Mouse (Mus musculus) heart, postnatal 10 days (tissue): ENCODE measurements around the gene Mllt10. TPM values are rescaled to one million over a fixed set of nuclear protein-coding genes. Genes with fewer than 3 reads are reported as not detected.

Source experiments
- DNase-seq, 2 experiments: peaks; one replicate each; pipeline ENCODE4 v3.0.0; 2021
- intact Hi-C: fragments of 180-260 bp; cut with DNase I; formaldehyde crosslinking; loops from one replicate; pipeline ENCODE4 v1.15.1; 2025
- total RNA-seq, 2 experiments: library from RNA; stranded (reverse); gene quantifications; 2 replicates each; pipeline ENCODE4 v1.2.3; 2021

Gene Mllt10
- total RNA-seq = 10 to 100 TPM; 40.6 to 43.1 TPM

- DNase-seq = peak; percentile 57 to 61
- intact Hi-C loops = loop anchor here (1.0 kb wide), 1 partner anchor 26 kb away; no protein-coding TSS in a partner anchor
Observed at GRCm38 (mm10) chr2:18055016-18055928, at the start of gene Mllt10. TSS of gene Mllt10 (plus strand) at chr2:18055237.

- no peak for DNase-seq
- intact Hi-C loops = no loop called here
Observed at GRCm38 (mm10) chr2:18011226-18011625, 43.8 kb upstream of the Mllt10 start.

- no peak for DNase-seq
- intact Hi-C loops = no loop called here
Observed at GRCm38 (mm10) chr2:18012866-18013265, 42.2 kb upstream of the Mllt10 start.

- intact Hi-C loops = no loop called here
- no peak for DNase-seq
Observed at GRCm38 (mm10) chr2:18015581-18015980, 39.5 kb upstream of the Mllt10 start.

DNA sequence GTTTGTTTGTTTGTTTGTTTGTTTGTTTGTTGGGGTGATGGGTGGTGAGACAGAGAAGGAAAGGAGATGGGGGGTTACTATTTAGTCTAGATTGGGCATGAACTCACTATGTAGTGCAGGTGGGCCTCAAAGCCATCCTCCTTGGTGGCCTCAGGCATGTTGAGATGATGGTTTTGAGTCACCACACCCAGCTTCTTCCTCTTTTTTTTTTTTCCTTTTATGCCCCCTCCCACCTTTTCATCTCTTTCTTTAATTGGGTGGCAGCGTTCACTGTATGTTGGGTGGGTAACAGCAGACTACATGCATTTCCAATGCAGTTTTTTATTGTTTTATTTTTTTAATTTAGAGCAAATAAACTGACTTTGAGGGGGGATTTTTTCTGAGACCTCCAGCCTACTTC lies 38.4 kb upstream of the Mllt10 start:
- intact Hi-C loops = no loop called here
- DNase-seq = no peak

DNA sequence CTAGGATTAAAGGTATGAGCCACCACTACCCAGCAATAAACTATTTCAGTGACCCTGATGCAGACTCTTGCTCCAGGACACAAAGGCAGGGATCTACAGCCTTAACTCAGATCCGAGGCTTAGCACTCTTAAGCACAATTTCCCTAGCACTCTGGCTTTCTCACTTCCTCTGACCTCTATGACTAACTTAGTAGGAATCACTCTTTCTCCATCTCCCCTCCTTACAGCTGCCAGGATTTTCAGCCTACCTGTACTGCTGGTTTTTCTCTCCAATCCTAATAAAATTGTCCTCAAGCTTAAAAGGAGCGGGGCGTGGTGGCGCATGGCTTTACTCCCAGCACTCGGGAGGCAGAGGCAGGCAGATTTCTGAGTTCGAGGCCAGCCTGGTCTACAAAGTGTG lies 37.7 kb upstream of the Mllt10 start:
- intact Hi-C loops = no loop called here
- DNase-seq = no peak

DNA sequence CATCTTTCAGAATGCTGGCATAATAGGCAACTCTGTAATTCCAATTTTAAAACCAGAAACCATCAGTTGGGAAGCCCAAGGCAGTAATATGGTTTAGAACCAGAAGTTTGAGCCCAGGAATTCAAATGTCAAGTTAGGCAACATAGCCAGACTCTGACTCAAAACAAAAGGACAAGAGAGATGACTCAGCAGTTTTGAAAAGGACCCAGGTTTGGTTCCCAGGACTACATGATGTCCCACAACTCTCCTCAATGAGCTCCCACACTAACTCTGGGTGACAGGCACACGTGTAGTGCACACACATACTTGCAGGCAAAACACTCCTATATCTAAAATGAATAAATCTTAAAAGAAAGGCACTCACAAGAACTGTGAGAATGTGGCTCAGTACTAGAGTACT lies 35.9 kb upstream of the Mllt10 start:
- intact Hi-C loops = no loop called here
- DNase-seq = no peak

DNA sequence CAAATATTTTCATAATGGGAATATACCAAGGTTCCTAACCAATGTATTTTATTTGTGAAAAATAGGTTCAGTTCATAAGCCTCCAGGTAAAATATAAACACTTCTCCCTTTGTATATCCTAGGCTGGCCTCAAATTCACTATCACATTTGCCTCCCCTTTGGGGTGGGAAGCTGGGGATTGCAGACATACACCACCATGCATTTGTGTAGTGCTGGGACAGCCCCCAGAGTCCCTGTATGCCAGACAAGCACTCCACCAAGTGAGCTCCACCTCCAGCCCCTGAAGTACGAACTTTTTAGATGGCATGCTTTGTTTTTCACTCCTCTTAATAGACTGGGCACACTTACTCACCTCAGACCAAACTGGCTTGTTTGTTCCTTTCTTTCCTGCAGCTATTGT lies 32.2 kb upstream of the Mllt10 start:
- no peak for DNase-seq
- intact Hi-C loops = loop anchor here (10.0 kb wide), 3 partner anchors 138 to 1352 kb away; partner anchors contain the start of gene Msrb2

DNA sequence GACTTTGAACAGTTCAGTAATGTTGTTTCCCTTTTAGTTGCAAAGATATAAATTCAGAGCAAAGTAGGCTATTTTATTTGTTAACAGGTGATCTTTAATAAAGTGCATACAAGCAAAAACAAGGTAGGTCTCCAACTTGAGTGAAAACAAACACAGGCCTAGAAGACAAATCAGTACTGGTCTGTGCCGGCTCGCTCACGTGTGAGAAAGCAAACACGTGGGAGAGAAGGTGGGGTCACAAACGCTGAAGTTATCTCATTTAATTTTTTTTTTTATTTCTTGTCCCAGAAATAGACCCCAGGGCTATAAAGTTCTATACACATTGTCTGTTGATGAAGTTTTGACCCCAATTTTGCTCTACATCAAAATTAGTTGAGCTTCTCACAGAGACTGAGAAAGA lies 29.9 kb upstream of the Mllt10 start:
- no peak for DNase-seq
- intact Hi-C loops = loop anchor here (5.0 to 10.0 kb wide), 9 partner anchors 83 to 1350 kb away; partner anchors contain the start of genes Dnajc1, Msrb2 and Spag6

- intact Hi-C loops = loop anchor here (1.0 to 10.0 kb wide), 12 partner anchors 83 to 1349 kb away; partner anchors contain the start of genes Dnajc1, Msrb2 and Spag6
- peak in 1 of 2 experiments; percentile 21 for DNase-seq
Observed at GRCm38 (mm10) chr2:18025781-18026115, 29.3 kb upstream of the Mllt10 start.

- intact Hi-C loops = loop anchor here (1.0 to 10.0 kb wide), 12 partner anchors 84 to 1348 kb away; partner anchors contain the start of genes Dnajc1, Msrb2 and Spag6
Observed at GRCm38 (mm10) chr2:18026116-18026947, 28.7 kb upstream of the Mllt10 start.

GRCm38 (mm10) chr2:18027448-18028139 lies 27.4 kb upstream of the Mllt10 start:
- intact Hi-C loops = loop anchor here (1.0 to 10.0 kb wide), 12 partner anchors 85 to 1347 kb away; partner anchors contain the start of genes Dnajc1, Msrb2 and Spag6
- peak; percentile 97 to 98 for DNase-seq

More at GRCm38 (mm10) chr2:18026116-18026947, 28.7 kb upstream of the Mllt10 start:
- peak; percentile 75 to 77 for DNase-seq

DNA sequence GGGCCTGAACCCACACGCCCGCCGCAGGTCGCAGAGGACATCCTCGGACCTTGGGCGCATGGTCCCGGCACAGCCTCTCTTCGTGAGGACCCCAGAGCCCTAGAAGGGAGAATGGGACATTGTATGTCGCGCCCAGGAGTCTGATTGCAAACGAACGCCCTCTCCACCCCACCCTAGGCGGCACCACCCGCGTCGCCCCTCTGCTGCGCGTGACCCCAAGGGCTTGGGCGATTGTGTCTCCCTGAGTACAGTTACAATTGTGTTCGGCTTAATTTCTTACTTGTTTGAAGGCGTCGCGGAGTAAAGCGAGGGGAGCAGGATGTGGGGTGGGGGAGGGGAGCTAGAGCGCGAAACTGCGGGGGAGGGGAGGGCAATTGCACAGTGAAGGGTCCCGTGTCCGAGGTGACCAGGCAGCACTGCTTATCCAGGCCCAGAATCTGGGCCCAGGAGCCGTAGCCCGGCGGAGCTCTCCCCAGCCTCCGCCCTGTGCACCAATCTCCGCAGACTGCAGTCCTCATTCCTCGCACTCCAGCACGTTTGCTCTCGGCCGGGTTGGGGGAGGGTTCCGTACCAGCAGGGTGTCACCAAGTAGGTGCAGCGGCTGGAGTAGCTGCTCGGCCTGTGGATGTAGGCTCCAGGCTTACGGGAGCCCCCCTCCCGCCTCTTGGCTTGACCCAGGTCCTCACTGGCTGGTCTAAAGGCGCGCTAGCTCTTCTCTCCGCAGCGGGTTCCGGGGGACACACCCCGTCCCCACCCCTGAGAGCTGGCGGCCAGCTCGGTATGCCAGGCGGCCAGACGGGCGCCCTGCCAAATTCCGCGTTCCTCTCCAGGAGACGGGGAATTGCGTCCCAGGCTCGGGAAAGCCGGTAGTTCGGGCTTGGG lies 26.7 kb upstream of the Mllt10 start:
- peak; percentile 96 to 97 for DNase-seq
- intact Hi-C loops = loop anchor here (1.0 to 10.0 kb wide), 11 partner anchors 27 to 1346 kb away; partner anchors contain the start of genes Dnajc1, Mllt10, Msrb2 and Spag6

GRCm38 (mm10) chr2:18029656-18030055 lies 25.4 kb upstream of the Mllt10 start:
- peak; percentile 5 to 12 for DNase-seq
- intact Hi-C loops = loop anchor here (1.0 to 10.0 kb wide), 11 partner anchors 26 to 1345 kb away; partner anchors contain the start of genes Dnajc1, Mllt10, Msrb2 and Spag6

- intact Hi-C loops = loop anchor here (5.0 kb wide), 1 partner anchor 557 kb away; no protein-coding TSS in a partner anchor
- DNase-seq = peak; percentile 20 to 25
Observed at GRCm38 (mm10) chr2:18030581-18030980, 24.5 kb upstream of the Mllt10 start.

DNA sequence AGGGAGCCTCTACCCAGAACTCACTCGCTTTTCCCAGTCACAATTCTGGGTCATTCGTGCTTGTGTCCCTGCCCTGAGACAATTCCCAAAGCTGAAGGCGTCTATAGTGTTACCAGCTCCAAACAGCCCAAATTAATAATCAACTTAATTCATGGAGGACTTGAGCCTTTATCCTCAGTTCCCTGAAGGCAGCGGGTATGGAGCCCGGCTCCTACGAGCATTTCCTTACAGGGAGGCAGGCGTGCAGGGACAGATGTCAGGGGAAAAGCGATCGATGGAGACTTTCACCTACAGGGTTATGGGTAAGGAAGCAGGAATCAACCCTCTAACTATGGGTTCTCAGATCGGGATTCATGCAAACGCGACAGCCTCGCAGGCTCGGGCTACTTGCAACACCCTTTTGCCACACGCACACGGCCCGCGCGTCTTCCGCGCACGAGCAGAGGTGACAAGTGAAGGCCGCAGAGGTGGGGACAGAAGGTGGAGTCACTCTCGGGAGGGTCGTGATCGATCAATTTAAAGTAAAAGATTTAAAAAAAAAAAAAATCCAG lies 23.7 kb upstream of the Mllt10 start:
- intact Hi-C loops = loop anchor here (1.0 to 5.0 kb wide), 2 partner anchors 16 to 556 kb away; no protein-coding TSS in a partner anchor
- peak; percentile 70 to 73 for DNase-seq

- peak; percentile 79 to 83 for DNase-seq
- intact Hi-C loops = loop anchor here (1.0 to 5.0 kb wide), 2 partner anchors 15 to 555 kb away; no protein-coding TSS in a partner anchor
Observed at GRCm38 (mm10) chr2:18031831-18032537, 23.1 kb upstream of the Mllt10 start.

GRCm38 (mm10) chr2:18032538-18032895 lies 22.5 kb upstream of the Mllt10 start:
- peak in 1 of 2 experiments; percentile 28 for DNase-seq
- intact Hi-C loops = loop anchor here (5.0 kb wide), 1 partner anchor 555 kb away; no protein-coding TSS in a partner anchor
